Mouse (Mus musculus) erythroblast, embryonic 14.5 days (primary cell): ENCODE measurements around the gene Kcnj1.

Experiments
- GATA1 ChIP-seq: IDR thresholded peaks from 2 replicates; pipeline ENCODE4 v1.6.1; 2012; ENCODE audit warnings: low read length, inconsistent platforms, mixed read lengths
- TAL1 ChIP-seq: IDR thresholded peaks from 3 replicates; pipeline ENCODE4 v1.6.1; 2012; ENCODE audit warnings: low read length, inconsistent platforms, mixed read lengths

DNA sequence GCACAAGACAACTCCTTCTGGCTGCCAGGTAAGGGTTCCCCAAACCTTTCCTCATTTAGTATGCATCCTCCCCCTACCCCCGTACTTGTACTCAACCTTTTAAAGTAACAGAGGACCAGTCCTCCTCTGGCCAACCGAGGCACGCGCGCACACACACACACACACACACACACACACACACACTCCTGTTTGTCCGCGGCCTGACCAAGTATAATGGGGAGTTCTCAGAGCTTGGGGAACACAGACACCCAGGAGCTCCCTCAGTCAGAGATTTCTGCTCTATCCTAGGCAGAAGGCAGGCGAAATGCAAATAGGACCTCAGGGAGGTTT, 36.4 kb downstream of the Kcnj1 start:
- TF ChIP-seq TAL1 (no peak), GATA1 (no peak)
